Mouse (Mus musculus): ENCODE measurements around the gene Myom1. TPM values are rescaled to one million over a fixed set of nuclear protein-coding genes. Genes with fewer than 3 reads are reported as not detected.

Gene Myom1
- total RNA-seq, 2 experiments from 2014 or later = 4.6 to 5.5 TPM

GRCm38 (mm10) chr17:70990403-70991303 lies 11.8 kb upstream of the Myom1 start:
- intact Hi-C loops (cut with DNase I) = no loop called here

GRCm38 (mm10) chr17:70991706-70992625 lies 10.5 kb upstream of the Myom1 start:
- intact Hi-C loops (cut with DNase I) = no loop called here
- DNase-seq (ENCODE audit: low spot score in 2 of 2) = peak in 1 of 2 experiments; percentile 50

More at GRCm38 (mm10) chr17:70990403-70991303, 11.8 kb upstream of the Myom1 start:
- peak; percentile 64 to 82 for DNase-seq (ENCODE audit: low spot score in 2 of 2)

GRCm38 (mm10) chr17:70992662-70993061 lies 9.8 kb upstream of the Myom1 start:
- DNase-seq (ENCODE audit: low spot score in 2 of 2) = no peak
- intact Hi-C loops (cut with DNase I) = no loop called here

- no peak for DNase-seq (ENCODE audit: low spot score in 2 of 2)
- intact Hi-C loops (cut with DNase I) = no loop called here
Observed at GRCm38 (mm10) chr17:70993385-70993807, 9.0 kb upstream of the Myom1 start.

GRCm38 (mm10) chr17:70994671-70995070 lies 7.8 kb upstream of the Myom1 start:
- intact Hi-C loops (cut with DNase I) = no loop called here
- no peak for DNase-seq (ENCODE audit: low spot score in 2 of 2)

- DNase-seq (ENCODE audit: low spot score in 2 of 2) = no peak
- intact Hi-C loops (cut with DNase I) = no loop called here
Observed at GRCm38 (mm10) chr17:70995551-70995950, 6.9 kb upstream of the Myom1 start.

- no peak for DNase-seq (ENCODE audit: low spot score in 2 of 2)
- intact Hi-C loops (cut with DNase I) = no loop called here
Observed at GRCm38 (mm10) chr17:70997836-70998235, 4.6 kb upstream of the Myom1 start.

- intact Hi-C loops (cut with DNase I) = no loop called here
- no peak for DNase-seq (ENCODE audit: low spot score in 2 of 2)
Observed at GRCm38 (mm10) chr17:70998400-70998975, 3.9 kb upstream of the Myom1 start.

- intact Hi-C loops (cut with DNase I) = no loop called here
- no peak for DNase-seq (ENCODE audit: low spot score in 2 of 2)
Observed at GRCm38 (mm10) chr17:70999187-70999586, 3.2 kb upstream of the Myom1 start.

GRCm38 (mm10) chr17:71000255-71000654 lies 2.2 kb upstream of the Myom1 start:
- no peak for DNase-seq (ENCODE audit: low spot score in 2 of 2)
- intact Hi-C loops (cut with DNase I) = loop anchor here (10.0 kb wide), 1 partner anchor 185 kb away; the partner anchor contains the start of gene Lpin2

GRCm38 (mm10) chr17:71001067-71001466 lies 1.4 kb upstream of the Myom1 start:
- intact Hi-C loops (cut with DNase I) = loop anchor here (10.0 kb wide), 1 partner anchor 184 kb away; the partner anchor contains the start of gene Lpin2
- DNase-seq (ENCODE audit: low spot score in 2 of 2) = no peak

- intact Hi-C loops (cut with DNase I) = loop anchor here (10.0 kb wide), 1 partner anchor 183 kb away; the partner anchor contains the start of gene Lpin2
Observed at GRCm38 (mm10) chr17:71001699-71002080, 743 bp upstream of the Myom1 start.

GRCm38 (mm10) chr17:71002744-71003094 lies 286 bp downstream of the Myom1 start, which contains the start of gene Myl12a:
Gene Myl12a, minus strand, starts transcription at chr17:71002878.
- intact Hi-C loops (cut with DNase I) = loop anchor here (10.0 kb wide), 1 partner anchor 182 kb away; the partner anchor contains the start of gene Lpin2
- DNase-seq (ENCODE audit: low spot score in 2 of 2) = no peak

More at GRCm38 (mm10) chr17:71001699-71002080, 743 bp upstream of the Myom1 start:
- DNase-seq (ENCODE audit: low spot score in 2 of 2) = peak in 1 of 2 experiments; percentile 23

GRCm38 (mm10) chr17:71003112-71003511 lies 679 bp downstream of the Myom1 start:
- DNase-seq (ENCODE audit: low spot score in 2 of 2) = no peak
- intact Hi-C loops (cut with DNase I) = loop anchor here (10.0 kb wide), 1 partner anchor 182 kb away; the partner anchor contains the start of gene Lpin2

GRCm38 (mm10) chr17:71003721-71004120 lies 1.3 kb downstream of the Myom1 start:
- no peak for DNase-seq (ENCODE audit: low spot score in 2 of 2)
- intact Hi-C loops (cut with DNase I) = loop anchor here (10.0 kb wide), 1 partner anchor 181 kb away; the partner anchor contains the start of gene Lpin2

GRCm38 (mm10) chr17:71004186-71004960 lies 1.9 kb downstream of the Myom1 start:
- intact Hi-C loops (cut with DNase I) = loop anchor here (10.0 kb wide), 1 partner anchor 180 kb away; the partner anchor contains the start of gene Lpin2
- DNase-seq (ENCODE audit: low spot score in 2 of 2) = peak in 1 of 2 experiments; percentile 29

- DNase-seq (ENCODE audit: low spot score in 2 of 2) = no peak
- intact Hi-C loops (cut with DNase I) = loop anchor here (10.0 kb wide), 1 partner anchor 178 kb away; the partner anchor contains the start of gene Lpin2
Observed at GRCm38 (mm10) chr17:71006976-71007375, 4.5 kb downstream of the Myom1 start.

GRCm38 (mm10) chr17:71008676-71009075 lies 6.2 kb downstream of the Myom1 start:
- DNase-seq (ENCODE audit: low spot score in 2 of 2) = no peak
- intact Hi-C loops (cut with DNase I) = loop anchor here (10.0 kb wide), 1 partner anchor 176 kb away; the partner anchor contains the start of gene Lpin2
